Mouse (Mus musculus): ENCODE data around the gene Filip1l. TPM values are rescaled to one million over a fixed set of nuclear protein-coding genes. Genes with fewer than 3 reads are reported as not detected.

Filip1l gene
- total RNA-seq, 2 experiments from 2014 or later = 4.4 to 5.5 TPM

Other genes starting within 250 kb of the Filip1l start
- gene Tomm70a, start 231.4 kb upstream of the Filip1l start, total RNA-seq (2021) = 100 to 1,000 TPM; 115 to 117 TPM
- gene Nit2, start 185.8 kb upstream of the Filip1l start, total RNA-seq (2021) = 10 to 100 TPM; 21.3 to 23.8 TPM
- 10 to 100 TPM; 42.0 to 55.3 TPM for gene Tbc1d23, start 121.6 kb upstream of the Filip1l start, total RNA-seq (2021)
- under 1 TPM; 0.11 to 0.53 TPM for gene Tmem30c, start 60.2 kb upstream of the Filip1l start, total RNA-seq (2021)